Mouse (Mus musculus) heart, postnatal 14 days (tissue): ENCODE data around the gene Dpt. TPM values are rescaled to one million over a fixed set of nuclear protein-coding genes. Genes with fewer than 3 reads are reported as not detected.
"Not testable (repeated sequence)": the region's sequence is repeated elsewhere in the genome, so short reads cannot be mapped to it uniquely, and the experiment has no call there.

ENCODE experiments used
- DNase-seq, 2 experiments: peaks; one replicate each; pipeline ENCODE4 v3.0.0; 2021 to 2022
- intact Hi-C: fragments of 180-260 bp; cut with DNase I; formaldehyde crosslinking; loops from one replicate; pipeline ENCODE4 v1.15.1; 2025
- total RNA-seq, 2 experiments: library from RNA; stranded (reverse); gene quantifications; 2 replicates each; pipeline ENCODE4 v1.2.3; 2021

Dpt gene
- total RNA-seq, 2 experiments from 2014 or later: 149 to 156 TPM

- intact Hi-C loops: no loop called here
- peak in 1 of 2 experiments; percentile 47 for DNase-seq
Observed at GRCm38 (mm10) chr1:164814243-164814642, 17.8 kb downstream of the Dpt start.

DNA sequence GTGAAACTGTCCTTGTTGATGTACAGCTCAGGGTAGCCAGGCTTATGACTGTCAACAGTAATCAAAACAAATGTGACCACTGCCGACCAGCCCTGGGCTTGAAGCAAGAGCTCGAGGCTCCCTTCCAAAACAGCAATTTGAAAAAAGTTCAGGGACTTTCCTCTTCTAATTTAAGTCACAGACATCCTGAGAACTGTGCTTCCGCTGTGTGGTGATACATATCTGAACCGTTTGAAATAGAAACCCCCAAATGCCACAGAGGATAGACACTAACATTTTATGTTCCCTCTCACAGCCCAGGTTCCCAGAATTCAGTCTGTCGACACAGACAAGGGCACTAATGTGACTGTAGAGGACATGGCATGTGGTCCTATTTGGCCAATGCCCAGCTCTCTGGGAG, 18.9 kb downstream of the Dpt start:
- DNase-seq: no peak
- intact Hi-C loops: no loop called here

GRCm38 (mm10) chr1:164817331-164817730, 20.9 kb downstream of the Dpt start:
- no peak for DNase-seq
- intact Hi-C loops: no loop called here

DNA sequence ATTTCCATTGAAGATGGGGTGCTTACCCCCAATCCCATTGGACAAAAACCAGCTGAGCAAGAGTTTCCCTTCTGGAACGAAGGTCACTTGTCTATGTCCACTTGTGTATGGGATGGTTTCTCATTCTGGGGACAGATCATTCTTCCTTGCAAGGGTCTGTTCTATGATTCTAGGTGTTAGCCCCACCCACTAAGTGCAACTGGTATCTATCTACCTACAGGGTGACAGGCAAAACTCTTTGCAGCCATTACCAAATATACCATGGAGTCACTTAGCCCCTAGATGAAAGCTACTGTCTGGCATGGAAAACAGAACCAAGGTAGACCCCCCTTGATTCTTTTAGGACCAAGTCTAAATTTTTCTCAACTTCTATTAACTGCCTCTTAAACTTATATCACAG, 24.9 kb downstream of the Dpt start:
- intact Hi-C loops: no loop called here
- no peak for DNase-seq

GRCm38 (mm10) chr1:164821821-164822220, 25.4 kb downstream of the Dpt start:
- intact Hi-C loops: no loop called here
- DNase-seq: no peak

GRCm38 (mm10) chr1:164822268-164822667, 25.8 kb downstream of the Dpt start:
- intact Hi-C loops: no loop called here

GRCm38 (mm10) chr1:164824896-164825295, 28.5 kb downstream of the Dpt start:
- intact Hi-C loops: no loop called here
- DNase-seq: no peak

More at GRCm38 (mm10) chr1:164822268-164822667, 25.8 kb downstream of the Dpt start:
- DNase-seq: no peak

- intact Hi-C loops: no loop called here
Observed at GRCm38 (mm10) chr1:164829881-164830280, 33.4 kb downstream of the Dpt start.

GRCm38 (mm10) chr1:164832459-164832858, 36.0 kb downstream of the Dpt start:
- DNase-seq: no peak
- intact Hi-C loops: no loop called here

More at GRCm38 (mm10) chr1:164829881-164830280, 33.4 kb downstream of the Dpt start:
- DNase-seq: no peak

GRCm38 (mm10) chr1:164848616-164849265, 52.3 kb downstream of the Dpt start:
- DNase-seq: peak in 1 of 2 experiments; percentile 11
- intact Hi-C loops: no loop called here

- DNase-seq: peak; percentile 45 to 58
- intact Hi-C loops: not testable (repeated sequence)
Observed at GRCm38 (mm10) chr1:164855700-164856099, 59.3 kb downstream of the Dpt start.

GRCm38 (mm10) chr1:164859952-164860351, 63.5 kb downstream of the Dpt start:
- no peak for DNase-seq
- intact Hi-C loops: loop anchor here (5.0 kb wide), 1 partner anchor 37 kb away; no protein-coding TSS in a partner anchor

DNA sequence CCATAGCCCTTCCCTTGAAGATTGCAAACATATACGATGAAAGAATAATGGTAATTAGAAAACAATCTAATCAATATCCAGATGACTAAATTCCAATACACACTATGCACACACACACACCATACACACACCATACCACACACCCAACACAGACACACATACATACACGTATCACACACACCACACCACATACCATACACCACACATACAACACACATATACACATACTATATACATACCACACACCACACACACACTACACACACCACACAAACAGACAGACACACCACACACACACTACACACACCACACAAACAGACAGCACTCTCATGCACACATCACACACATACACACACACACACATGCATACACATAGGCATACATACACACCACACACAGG, 64.3 kb downstream of the Dpt start:
- DNase-seq: no peak
- intact Hi-C loops: loop anchor here (5.0 kb wide), 1 partner anchor 37 kb away; no protein-coding TSS in a partner anchor

DNA sequence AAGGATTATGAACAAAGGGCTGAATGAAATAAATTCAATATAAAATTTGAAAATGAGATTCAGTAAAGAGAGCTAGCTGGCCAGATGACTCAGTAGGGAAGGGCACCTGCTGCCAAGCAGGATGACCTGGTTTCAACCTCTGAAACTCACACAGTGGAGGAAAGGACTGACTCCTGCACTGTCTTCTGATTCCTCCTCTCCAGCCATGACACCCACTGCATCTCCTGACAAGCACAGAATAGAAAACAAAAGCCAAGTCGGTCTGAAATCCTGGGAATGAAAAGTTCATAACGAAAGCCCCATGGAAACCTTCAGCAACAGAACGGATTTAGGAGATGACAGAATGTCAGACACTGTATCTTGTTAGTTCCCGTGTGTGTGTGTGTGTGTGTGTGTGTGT, 65.1 kb downstream of the Dpt start:
- intact Hi-C loops: loop anchor here (5.0 kb wide), 1 partner anchor 36 kb away; no protein-coding TSS in a partner anchor
- peak in 1 of 2 experiments; percentile 12 for DNase-seq

DNA sequence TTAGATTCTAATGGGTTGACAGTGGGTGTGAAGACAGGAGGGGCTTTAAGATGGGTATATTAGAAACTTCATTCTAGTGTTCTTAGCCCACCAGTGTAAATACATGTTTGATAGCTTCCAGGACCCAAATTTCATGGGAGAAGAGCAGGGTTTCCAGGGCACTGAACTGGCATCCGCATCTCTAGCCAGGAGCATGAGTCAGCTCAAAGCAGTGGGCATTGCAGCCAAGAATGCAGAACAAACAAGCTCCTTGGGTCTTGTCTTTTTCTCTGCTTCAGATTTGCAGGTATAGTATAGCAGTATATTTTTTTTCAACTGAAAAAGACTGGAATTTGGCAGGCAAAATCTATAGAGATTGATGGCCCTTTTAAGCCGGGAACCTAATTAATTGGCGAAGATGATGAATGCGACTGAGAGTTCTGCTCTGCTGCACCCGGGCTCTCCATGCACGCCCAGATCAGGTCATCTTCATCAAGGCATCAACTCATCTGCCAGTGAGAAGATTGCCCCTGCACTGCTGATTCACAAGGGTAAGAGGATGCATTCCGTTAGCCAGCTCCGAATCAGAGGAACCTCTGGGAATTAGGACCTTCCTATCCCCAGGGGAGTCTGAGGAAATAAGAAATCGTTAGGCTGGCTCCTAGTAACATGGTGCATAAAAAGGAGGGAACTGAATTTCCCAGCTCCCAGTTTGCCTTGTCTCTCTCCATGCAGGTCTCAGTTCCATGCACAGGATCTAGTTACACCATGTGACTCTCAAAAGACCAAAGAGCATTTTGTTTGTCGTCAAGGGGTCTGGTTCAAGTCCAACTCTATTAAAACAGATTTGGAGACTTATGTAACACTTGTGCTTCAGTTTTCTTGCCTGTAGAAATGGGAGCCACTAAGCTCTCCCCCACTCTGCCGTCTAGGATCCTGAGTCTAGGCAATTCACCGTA, 66.8 kb downstream of the Dpt start:
- no peak for DNase-seq
- intact Hi-C loops: loop anchor here (5.0 kb wide), 1 partner anchor 34 kb away; no protein-coding TSS in a partner anchor

DNA sequence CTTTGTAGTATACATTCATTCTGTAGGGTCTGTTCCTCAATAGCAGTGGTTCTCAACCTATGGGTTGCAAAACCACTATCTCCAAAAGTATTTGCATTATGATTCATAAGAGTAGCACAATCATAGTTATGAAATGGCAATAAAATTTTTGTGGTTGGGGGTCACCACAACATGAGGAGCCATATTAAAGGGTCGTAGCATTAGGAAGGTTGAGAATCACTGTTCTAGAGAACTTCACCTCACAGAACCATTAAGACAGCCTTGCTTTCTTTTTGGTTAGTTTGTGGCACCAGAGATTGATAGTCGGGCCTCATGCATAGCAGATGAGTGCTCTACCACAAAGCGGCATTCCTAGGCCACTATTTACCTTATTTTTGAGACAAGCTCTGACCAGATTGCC, 68.2 kb downstream of the Dpt start:
- intact Hi-C loops: loop anchor here (5.0 kb wide), 1 partner anchor 33 kb away; no protein-coding TSS in a partner anchor
- DNase-seq: no peak

- DNase-seq: peak; percentile 14 to 23
- intact Hi-C loops: no loop called here
Observed at GRCm38 (mm10) chr1:164870694-164871093, 74.2 kb downstream of the Dpt start.
